In the genomic region with DNA sequence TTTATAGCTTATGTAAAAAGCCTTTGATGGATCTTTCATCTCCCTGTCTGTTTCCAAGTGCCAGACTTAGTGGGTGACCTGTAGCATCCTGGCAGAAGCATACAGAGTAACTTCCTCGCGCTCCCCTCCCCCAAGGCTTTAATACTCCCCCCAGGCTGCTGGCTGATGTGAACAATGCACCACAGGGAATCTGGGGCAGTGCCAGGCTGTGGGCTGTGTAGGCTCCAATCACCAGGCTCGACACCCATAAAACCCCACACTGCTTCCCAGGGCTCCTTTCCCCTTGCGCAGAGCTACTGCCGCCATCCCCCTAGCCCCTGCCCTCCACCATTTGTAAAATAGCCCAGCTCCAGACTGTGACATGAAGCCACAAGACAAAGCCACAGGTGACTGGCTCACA, we compare ENCODE assay signal across 10 mouse cellular contexts. TPM values are rescaled to one million over a fixed set of nuclear protein-coding genes. Genes with fewer than 3 reads are reported as not detected.
DNase-seq lines count a peak whose midpoint lies in the region; ATAC-seq and TF ChIP-seq lines count a peak whose summit lies in the region.
"Had no signal": no experiment of that assay in that cellular context is flagged by ENCODE, and none has a peak within 500 bp of the region (broad histone marks: within the 10 kb centered on the region; RNA-seq: fewer than 3 reads in every experiment).

No protein-coding gene starts in this region.

- peaks cover 16% of the 10 kb centered on the region for H3K4me1 ChIP-seq in forebrain, embryonic 13.5 days
- H3K4me1 ChIP-seq in neural tube, embryonic 13.5 days (replicated peaks), result peaks cover 16% of the 10 kb centered on the region

- WGBS in forebrain, embryonic 13.5 days, result 10% methylated on average over 5 of the region's 5 CpGs
- 10% methylated on average over 5 of the region's 5 CpGs for WGBS in neural tube, embryonic 13.5 days

- peak; percentile 59; the same call in 1 of the 2 replicates for ATAC-seq in forebrain, embryonic 13.5 days
- ATAC-seq in neural tube, embryonic 13.5 days (ENCODE audit: low read depth), result peak; percentile 75
- ATAC-seq in inflammation-experienced regulatory T-cells, adult 6 months, result no peak

- H3K36me3 ChIP-seq in forebrain, embryonic 13.5 days (ENCODE audit: poor library complexity, severe bottlenecking), result no peaks in the 10 kb centered on the region
- no peaks in the 10 kb centered on the region for H3K36me3 ChIP-seq in neural tube, embryonic 13.5 days
- H3K36me3 ChIP-seq: heart, embryonic 12.5 days had no signal

- peak overlapping the region; percentile 30; the same call in 1 of the 2 replicates for H3K4me2 ChIP-seq in forebrain, embryonic 13.5 days
- 0 out of 2 replicates have a peak overlapping the region, but pooled peaks have one; percentile 7 for H3K4me2 ChIP-seq in neural tube, embryonic 13.5 days
- H3K4me2 ChIP-seq: heart, embryonic 12.5 days had no signal

- peak overlapping the region; percentile 26; the same call in 1 of the 2 replicates for H3K9ac ChIP-seq in forebrain, embryonic 13.5 days
- peak overlapping the region; percentile 13; the same call in 1 of the 2 replicates for H3K9ac ChIP-seq in neural tube, embryonic 13.5 days
- H3K9ac ChIP-seq: heart, embryonic 12.5 days had no signal

- peak overlapping the region; percentile 31; the same call in 1 of the 2 replicates for H3K27ac ChIP-seq in forebrain, embryonic 13.5 days
- H3K27ac ChIP-seq in neural tube, embryonic 13.5 days (replicated peaks), result no peak overlapping the region
- H3K27ac ChIP-seq: kidney, postnatal 0 days had no signal

- DNase-seq in brain, embryonic 14.5 days (ENCODE audit: low read depth), result peak; percentile 69
- peak; percentile 49 for DNase-seq in left cerebral cortex, adult 11 months (ENCODE audit: low spot score)
- no peak for DNase-seq in ovary, postnatal 36 days (ENCODE audit: low spot score)
- no peak for DNase-seq in liver
- DNase-seq: thymus, postnatal 14 days had no signal

- H3K27me3 ChIP-seq in forebrain, embryonic 13.5 days, result 0 out of 2 replicates have a peak, but pooled peaks cover 8% of the 10 kb centered on the region
- H3K27me3 ChIP-seq in neural tube, embryonic 13.5 days, result peaks cover 7% of the 10 kb centered on the region; the same call in 1 of the 2 replicates

- no peak for TF ChIP-seq CTCF in brain, embryonic 14.5 days (IDR thresholded peaks at IDR 0.05; ENCODE audit: borderline replicate concordance, extremely low read depth, insufficient read depth, insufficient read length)

- H3K4me3 ChIP-seq in forebrain, embryonic 13.5 days, result no peak overlapping the region
- no peak overlapping the region for H3K4me3 ChIP-seq in neural tube, embryonic 13.5 days
- H3K4me3 ChIP-seq: heart, embryonic 12.5 days had no signal

- no peak for TF ChIP-seq POLR2A in brain, embryonic 14.5 days (IDR thresholded peaks at IDR 0.05; ENCODE audit: borderline replicate concordance, extremely low read depth, insufficient read depth, insufficient read length, poor library complexity, severe bottlenecking)

- no peaks in the 10 kb centered on the region for H3K9me3 ChIP-seq in forebrain, embryonic 13.5 days (replicated peaks)
- no peaks in the 10 kb centered on the region for H3K9me3 ChIP-seq in neural tube, embryonic 13.5 days
- H3K9me3 ChIP-seq: heart, embryonic 12.5 days had no signal

RNA-seq across cellular contexts. Expression of gene Fam92b, which starts 9.4 kb away (rescaled TPM):
- polyA plus RNA-seq in brain, embryonic 14.5 days (2012; rRNA removed), result 1.3 and 1.7 TPM in 2 replicates
- polyA plus RNA-seq in forebrain, embryonic 13.5 days (2015; fragmentation: Nextera tagmentation; extraction: Ambion mirVana), result 1.4 and 1.9 TPM in 2 replicates
- 2.3 and 2.7 TPM in 2 replicates for polyA plus RNA-seq in neural tube, embryonic 13.5 days (2015; fragmentation: Nextera tagmentation; extraction: Ambion mirVana)
- not detected for polyA plus RNA-seq in inflammation-experienced regulatory T-cells, adult 6 months (2017; shearing (Covaris generic))
- polyA plus RNA-seq: heart, embryonic 12.5 days; kidney, postnatal 0 days had no signal

RNA-seq across cellular contexts. Expression of gene 6430548M08Rik, which starts 53.9 kb away (rescaled TPM):
- polyA plus RNA-seq in brain, embryonic 14.5 days (2012; rRNA removed), result 23.5 and 32.6 TPM in 2 replicates
- polyA plus RNA-seq in forebrain, embryonic 13.5 days (2015; fragmentation: Nextera tagmentation; extraction: Ambion mirVana), result 14.4 and 15.7 TPM in 2 replicates
- polyA plus RNA-seq in neural tube, embryonic 13.5 days (2015; fragmentation: Nextera tagmentation; extraction: Ambion mirVana), result 19.4 and 24.0 TPM in 2 replicates
- under 1 TPM in 1 of 3 experiments, not detected in 2; 0.64 TPM for polyA plus RNA-seq in inflammation-experienced regulatory T-cells, adult 6 months (2017; shearing (Covaris generic))

Comparison
In these comparisons a context has a peak if more than half of its experiments do, and no peak if none do; other contexts are left out.
1. DNase-seq: peak in brain, embryonic 14.5 days (single experiment) and left cerebral cortex, adult 11 months (single experiment); none in ovary, postnatal 36 days (single experiment) and liver (single experiment).